Mouse (Mus musculus) cortical plate, adult 2 months (tissue): ENCODE measurements around the gene Commd4.

Source experiments
- CTCF ChIP-seq: fragments of 200-500 bp; IDR thresholded peaks from 2 replicates; pipeline ENCODE4 v1.5.1; 2011; ENCODE audit warnings: mild to moderate bottlenecking, control low read depth, low read length; ENCODE audit not compliant: insufficient read depth; ENCODE audit errors: extremely low read depth
- POLR2A ChIP-seq: fragments of 200-500 bp; IDR thresholded peaks from 2 replicates; pipeline ENCODE4 v1.6.1; 2011; ENCODE audit warnings: mild to moderate bottlenecking, low read length, control low read depth; ENCODE audit not compliant: insufficient read depth; ENCODE audit errors: extremely low read depth

DNA sequence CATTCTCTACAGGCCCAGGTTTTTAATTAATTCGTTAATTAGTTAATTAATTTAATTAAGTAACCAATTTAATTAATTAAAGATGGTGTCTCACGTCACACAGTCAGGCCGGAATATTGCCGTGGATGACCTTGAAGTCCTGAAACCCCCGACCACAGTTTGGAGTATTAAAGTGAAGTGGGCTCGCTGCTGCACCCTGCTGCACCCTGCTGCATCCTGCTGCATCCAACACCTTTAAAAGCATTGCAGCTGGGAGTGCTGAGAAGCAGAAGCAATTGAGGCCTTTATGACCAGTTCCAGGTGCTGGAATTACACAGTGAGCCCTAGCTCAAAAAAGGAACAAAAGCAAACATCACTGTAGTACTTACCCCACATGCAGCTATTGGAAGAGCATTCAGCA lies 5.8 kb downstream of the Commd4 start:
- TF ChIP-seq CTCF = no peak
- no peak for TF ChIP-seq POLR2A
